Mouse (Mus musculus) ES-E14 (cell line): ENCODE measurements at regions not wholly inside any gene's neighbourhood (a gene's known extent, or its start where the extent isn't known, plus 50 kb on each side); places are given as distances from the start of the nearest gene placed in this dataset.

Experiments used
- CHD2 ChIP-seq: IDR thresholded peaks from 2 replicates; pipeline ENCODE4 v1.6.1; 2014; ENCODE audit warnings: mild to moderate bottlenecking, low read depth, low read length, inconsistent platforms
- HCFC1 ChIP-seq: IDR thresholded peaks from 2 replicates; pipeline ENCODE4 v1.6.1; 2012; ENCODE audit warnings: low read length, inconsistent platforms, borderline replicate concordance; ENCODE audit not compliant: insufficient read depth
- MAFK ChIP-seq: IDR thresholded peaks from 2 replicates; pipeline ENCODE4 v1.6.1; 2014; ENCODE audit warnings: mild to moderate bottlenecking, low read depth, low read length, inconsistent platforms; ENCODE audit not compliant: insufficient read depth
- ZC3H11A ChIP-seq: IDR thresholded peaks from 2 replicates; pipeline ENCODE4 v1.6.1; 2012; ENCODE audit warnings: low read depth, mild to moderate bottlenecking, inconsistent platforms, low read length, borderline replicate concordance
- ZNF384 ChIP-seq: IDR thresholded peaks from 2 replicates; pipeline ENCODE4 v1.6.1; 2012; ENCODE audit warnings: low read depth, low read length, inconsistent platforms

GRCm38 (mm10) chr1:73481956-73482355 is 466.2 kb upstream of the Tnp1 start:
- TF ChIP-seq CHD2 (no peak), ZC3H11A (no peak), MAFK (no peak), ZNF384 (no peak), HCFC1 (no peak)
